Mouse (Mus musculus): ENCODE data around the gene Stat2. TPM values are rescaled to one million over a fixed set of nuclear protein-coding genes. Genes with fewer than 3 reads are reported as not detected.

The Stat2 gene
- 10 to 100 TPM in 1 of 2 experiments, 1 to 10 TPM in 1; 8.3 to 11.3 TPM for total RNA-seq (2021)
- long read RNA-seq, experiment 1, partial matches to known transcripts = 0 of 1 reads
- long read RNA-seq, experiment 1, other reads (novel, unspliced or antisense) = 1 of 1 reads
- long read RNA-seq, experiment 2 = 0 reads

DNA sequence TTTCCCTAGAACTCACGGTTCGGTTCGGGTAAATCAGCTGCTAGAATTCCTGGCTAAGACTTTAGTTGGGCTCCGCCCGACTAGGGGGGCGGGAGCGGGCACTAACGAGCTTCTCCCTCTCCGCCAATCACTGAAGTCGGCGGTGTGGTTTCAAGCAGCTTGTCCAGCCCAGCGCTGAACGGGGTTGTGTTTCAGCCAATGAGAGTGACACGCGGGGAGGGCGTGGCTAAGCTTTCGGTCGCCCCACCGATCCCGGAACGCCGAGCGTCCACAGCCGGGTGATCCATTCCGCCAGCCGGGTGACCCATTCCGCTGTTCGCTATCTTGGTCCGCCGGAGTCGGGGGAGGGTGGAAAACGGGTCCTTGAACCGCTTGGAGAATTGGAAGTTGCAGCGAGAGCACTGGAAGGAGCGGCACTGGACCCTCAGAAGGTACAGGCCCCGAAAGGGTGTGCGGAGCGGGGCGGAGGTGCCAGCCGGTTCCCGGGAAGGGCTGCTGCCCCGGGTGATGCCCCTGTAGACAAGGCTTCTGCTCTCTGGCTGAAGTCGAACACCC, at the start of gene Stat2:
TSS of gene Stat2 (plus strand) at position 273 of the 555 bp plus-strand sequence.
- peak; percentile 97 to 99 for DNase-seq

DNA sequence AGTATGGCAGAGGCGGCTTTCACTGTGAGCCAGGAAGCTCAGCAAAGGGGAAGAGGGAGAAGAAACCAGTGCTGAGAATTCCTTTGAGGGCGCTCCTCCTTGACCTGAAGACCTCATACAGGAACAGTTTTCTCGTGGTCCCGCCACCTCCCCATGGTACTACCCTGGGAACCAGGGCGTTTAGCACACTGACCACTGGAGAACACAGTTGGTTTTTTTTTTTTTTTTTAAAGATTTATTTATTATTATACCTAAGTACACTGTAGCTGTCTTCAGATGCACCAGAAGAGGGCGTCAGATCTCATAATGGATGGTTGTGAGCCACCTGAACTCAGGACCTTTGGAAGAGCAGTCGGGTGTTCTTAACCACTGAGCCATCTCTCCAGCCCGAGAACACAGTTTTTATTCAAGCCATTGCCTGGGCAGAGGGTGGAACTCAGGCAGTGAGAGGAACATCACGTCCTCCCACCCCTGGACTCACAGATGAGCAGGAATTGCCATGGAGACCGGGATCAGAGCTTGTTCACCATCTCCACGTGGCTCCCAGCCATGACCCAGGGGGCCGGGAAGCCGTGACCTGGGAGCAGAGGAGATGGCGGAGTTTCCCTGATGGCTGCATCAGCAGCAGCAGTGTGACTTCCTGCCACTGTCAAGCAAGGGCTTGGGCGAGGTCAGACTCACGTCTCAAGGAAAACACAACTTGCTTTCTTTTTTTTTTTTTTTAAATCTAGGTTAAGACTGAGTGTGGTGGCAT, 48.6 kb upstream of the Stat2 start:
- DNase-seq = peak in 1 of 2 experiments; percentile 22

DNA sequence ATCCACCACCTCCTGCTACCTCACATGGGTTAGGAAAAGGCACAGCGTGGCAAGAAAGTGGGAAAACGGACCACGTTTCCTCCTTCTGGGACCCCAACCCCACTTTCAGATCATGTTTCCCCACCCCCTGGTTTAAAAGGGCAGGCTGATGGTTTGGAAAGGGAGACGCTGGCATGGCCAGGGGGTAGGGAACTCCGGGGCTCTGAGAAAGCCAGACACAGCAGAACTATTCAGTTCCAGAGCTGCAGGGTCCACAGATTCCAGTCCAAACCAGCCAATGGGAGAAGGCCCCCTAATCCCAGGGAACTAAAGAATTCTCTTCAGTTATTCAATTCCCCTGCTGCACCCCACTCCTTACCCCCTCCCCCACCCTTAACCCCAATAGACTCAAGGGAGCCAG, 45.3 kb upstream of the Stat2 start:
- no peak for DNase-seq

DNA sequence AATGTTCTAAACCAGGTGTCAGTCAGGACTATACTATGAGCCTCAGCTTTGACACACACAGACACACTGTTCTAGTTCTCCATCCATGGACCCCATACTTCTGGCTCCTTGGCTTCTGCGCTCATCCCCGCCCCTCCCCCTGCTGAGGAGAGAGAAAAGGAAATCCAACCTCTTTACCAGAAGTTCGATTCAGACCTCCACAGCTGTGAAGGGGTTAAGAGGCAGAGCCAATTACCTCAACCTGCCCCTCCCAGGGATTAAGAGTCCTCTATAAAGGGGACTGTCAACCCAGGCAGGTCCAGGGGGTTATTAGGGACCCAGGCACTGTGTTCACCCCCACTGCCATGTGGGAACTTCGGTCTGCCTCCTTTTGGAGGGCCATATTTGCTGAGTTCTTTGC, 44.8 kb upstream of the Stat2 start, which contains the start of gene Mip:
TSS of gene Mip (plus strand) at position 301 of the 400 bp plus-strand sequence.
- DNase-seq = no peak

DNA sequence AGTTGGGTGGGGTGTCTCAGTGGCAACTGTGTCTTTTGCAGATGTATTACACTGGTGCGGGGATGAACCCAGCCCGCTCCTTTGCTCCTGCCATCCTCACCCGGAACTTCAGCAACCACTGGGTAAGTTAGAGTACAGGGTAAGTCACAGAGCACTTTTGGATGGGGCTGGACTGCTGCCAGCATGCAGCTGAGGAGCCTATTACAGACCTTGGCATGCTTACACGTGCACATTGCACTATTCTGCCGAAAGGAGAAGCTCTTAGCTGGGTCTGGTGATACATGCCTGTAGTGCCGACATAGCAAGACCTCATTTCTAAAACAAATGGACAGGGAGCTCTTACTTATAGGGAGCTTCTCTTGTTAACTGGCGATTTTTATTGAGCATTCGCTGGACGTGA, 42.8 kb upstream of the Stat2 start:
- no peak for DNase-seq

DNA sequence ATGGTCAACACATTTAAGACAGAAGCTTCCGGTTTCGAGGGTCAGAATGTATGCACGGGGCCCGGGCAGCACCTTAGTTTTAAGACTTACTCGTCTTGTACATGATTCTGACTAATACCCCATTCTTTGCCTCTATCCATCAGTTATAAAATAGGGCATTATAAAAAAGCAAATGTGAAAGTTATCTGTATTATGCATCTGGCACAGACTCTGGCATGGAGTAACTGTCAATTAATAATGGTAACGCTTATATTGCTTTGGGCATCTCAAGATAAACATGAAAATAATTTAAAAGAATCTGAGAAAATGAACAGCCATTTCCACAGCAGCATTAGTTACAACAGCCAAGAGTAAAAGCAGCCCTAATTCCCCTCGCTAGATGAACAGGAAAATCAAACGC, 42.4 kb upstream of the Stat2 start:
- DNase-seq = no peak

DNA sequence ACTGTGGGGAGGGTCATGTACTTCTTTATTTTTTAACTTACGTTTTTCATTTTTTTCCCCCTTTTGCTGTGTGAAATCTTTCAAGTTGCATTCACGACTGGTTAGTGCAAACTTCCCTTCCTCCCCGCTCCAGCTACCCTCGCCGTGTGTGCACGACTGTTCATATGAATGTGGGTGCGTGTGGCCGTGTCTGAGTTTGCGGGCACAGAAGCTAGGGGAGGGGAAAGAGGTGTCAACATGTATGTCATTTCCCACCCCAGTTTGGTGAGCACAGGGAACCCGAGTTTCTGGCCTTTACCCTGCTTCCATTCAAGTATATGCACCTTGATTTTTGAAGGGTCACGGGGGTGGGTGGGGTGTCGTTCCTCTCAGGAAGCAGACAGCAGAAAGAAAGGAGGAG, 39.8 kb upstream of the Stat2 start:
- no peak for DNase-seq

DNA sequence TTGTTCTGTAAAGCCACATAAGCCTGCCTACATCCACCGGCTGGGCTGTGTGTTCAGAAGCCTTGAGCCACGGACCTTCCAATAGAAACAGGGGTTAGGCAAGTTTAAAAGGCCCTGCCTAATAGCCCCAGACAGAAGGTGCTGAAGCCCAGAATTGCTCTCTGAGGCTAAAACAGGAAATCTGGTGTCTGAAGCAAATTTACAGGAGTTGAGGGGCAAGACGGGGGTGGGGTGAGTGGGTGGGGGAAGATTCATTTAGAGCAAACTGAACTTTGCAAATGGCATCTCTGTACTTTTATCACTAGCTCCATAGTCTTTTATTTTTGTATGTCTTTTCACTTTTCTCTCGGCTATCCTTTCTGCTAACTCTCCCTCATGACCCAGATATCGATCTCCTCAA, 39.2 kb upstream of the Stat2 start:
- DNase-seq = no peak

DNA sequence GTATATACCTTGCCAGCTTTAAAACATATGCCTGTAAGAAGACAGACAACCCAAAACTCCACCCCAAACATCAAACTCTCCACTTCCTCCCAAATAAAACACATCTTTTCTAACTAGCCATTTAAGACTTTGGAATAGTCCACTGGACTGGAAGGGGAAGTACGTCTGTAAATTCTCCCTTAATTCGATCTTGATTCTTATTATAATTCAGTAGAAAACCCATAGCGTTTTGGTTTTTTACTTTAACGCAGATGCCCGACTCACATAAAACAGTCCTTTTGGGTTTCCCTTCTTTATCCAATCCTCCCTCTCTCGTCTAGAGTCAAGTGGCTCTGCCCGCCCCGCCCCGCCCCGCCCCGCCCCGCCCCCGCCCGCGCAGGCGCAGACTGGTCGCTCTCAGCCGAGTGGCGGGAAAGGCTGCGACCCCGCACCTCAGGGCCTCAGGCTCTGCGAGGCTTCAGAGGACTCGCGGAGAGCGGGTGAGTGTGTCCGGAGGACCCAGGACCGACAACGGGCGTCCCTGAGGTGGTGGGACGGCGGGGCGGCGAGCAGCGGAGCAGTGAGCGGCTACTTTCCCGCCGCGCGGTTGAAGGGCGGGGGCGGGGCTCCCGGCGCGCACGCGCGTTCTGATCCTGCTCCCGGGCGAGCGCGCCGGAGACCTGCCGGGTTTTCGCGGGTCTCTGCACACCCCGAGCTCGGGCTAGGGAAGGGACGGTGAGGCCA, 38.5 kb upstream of the Stat2 start, which contains the start of gene Timeless:
TSS of gene Timeless (plus strand) at position 369 of the 723 bp plus-strand sequence.
- peak; percentile 90 to 95 for DNase-seq

DNA sequence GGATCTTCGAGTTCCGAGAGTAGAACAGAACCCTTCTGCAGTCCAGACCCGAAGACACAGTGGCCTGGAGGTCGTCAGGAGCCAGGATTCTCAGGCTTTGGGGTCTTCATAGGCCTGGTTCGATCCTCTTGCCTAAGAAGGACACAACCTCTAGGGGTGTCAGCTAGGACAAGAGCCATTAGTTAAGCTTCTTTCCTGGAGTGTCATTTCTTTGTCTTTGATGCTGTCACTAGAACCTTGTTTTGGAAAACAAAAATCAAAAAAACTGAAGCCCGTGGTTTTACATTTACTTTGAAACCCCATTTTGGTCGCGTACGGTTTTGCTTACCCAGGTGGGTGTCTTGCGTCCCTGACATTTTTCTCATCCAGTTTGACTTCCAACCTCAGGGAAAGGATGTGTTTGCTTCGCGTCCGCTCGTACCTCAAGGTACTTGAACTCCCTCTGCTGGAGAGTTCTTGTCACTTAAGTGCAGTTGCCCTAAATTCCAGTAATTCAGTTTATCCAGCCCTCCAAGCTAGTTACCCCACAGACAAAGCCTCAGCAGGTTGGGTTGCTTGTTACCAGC, 37.9 kb upstream of the Stat2 start:
- peak; percentile 79 to 82 for DNase-seq

DNA sequence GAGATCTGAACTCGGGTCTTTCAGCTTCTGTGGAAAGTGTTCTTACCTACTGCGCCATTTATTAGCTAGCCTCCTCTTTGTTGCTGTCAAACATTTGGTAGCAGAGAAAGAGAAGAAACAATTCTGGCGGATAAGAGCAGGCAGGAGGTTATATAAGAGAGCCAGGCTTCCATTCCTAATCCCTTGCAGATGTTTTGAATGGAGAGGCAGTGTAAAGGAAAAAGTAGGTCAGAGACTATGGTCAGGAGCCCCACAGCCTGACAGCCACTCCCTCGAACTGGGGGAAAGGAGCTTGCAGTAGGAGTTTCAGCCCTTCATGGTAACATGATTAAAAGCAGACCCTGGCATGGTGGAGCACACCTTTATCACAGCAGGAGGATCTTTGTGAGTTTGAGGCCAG, 34.0 kb upstream of the Stat2 start:
- DNase-seq = no peak

DNA sequence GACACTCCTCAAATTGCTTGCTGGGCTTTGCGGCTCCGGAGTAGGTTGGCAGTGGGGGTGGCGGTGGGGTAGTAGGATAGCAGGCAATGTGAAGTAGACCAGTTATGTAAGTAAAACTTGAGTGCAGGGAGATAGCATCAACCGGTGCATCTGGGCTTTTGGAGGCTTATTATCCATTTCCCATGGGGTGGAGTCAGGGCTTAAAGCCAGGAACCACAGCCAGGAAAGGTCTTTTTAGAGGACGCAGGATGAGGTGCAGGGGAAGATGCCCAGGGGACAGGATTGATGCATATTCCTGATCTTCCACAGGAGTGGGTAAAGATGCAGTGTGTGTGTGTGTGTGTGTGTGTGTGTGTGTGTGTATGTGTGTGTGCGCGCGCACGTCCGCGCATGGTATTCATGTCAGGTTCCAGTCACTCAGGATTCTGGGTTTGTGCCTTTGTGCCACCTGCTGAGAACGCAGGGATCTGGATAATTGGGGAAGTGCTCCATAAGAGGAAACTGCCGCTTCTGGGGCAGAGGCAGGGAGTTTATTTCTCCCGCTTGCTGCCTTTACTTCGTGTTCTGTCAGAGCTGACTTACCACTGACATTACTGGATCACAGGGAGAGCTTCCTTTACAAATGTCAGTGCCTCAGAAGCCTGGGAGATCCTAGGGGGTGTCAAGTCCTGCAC, 32.4 kb upstream of the Stat2 start:
- DNase-seq = peak; percentile 57 to 78

DNA sequence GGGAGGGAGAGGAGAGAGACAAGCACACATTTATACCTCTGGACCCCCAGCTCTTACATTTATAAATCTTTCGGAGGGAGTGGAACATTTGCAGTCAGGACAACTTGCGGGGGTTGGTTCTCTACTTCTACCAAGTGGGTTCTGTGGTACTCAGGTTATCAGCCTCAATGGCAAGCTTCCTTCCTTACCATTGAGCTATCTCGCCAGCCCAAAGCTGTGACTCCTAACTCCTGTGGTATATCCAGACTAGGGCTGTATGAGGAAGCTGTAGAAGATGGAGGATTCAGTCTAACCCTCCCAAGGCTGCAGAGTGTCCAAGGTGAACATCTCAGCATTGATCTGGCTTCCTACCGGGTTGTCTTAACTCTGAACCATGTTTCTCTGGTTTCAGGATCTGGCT, 31.2 kb upstream of the Stat2 start:
- no peak for DNase-seq

DNA sequence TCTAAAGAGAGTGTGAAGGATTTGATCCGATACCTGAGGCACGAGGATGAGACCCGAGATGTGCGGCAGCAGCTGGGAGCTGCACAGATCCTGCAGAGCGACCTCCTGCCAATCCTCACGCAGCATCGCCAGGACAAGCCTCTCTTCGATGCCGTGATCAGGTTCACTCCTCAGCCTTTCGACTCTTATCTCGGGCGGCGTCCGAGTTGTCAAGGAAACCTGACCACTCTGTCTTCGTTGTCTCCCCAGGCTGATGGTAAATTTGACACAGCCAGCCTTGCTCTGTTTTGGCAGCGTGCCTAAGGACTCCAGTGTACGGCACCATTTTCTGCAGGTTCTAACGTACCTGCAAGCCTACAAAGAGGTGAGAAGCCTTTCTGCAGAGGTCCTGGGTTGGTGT, 30.2 kb upstream of the Stat2 start:
- DNase-seq = no peak

DNA sequence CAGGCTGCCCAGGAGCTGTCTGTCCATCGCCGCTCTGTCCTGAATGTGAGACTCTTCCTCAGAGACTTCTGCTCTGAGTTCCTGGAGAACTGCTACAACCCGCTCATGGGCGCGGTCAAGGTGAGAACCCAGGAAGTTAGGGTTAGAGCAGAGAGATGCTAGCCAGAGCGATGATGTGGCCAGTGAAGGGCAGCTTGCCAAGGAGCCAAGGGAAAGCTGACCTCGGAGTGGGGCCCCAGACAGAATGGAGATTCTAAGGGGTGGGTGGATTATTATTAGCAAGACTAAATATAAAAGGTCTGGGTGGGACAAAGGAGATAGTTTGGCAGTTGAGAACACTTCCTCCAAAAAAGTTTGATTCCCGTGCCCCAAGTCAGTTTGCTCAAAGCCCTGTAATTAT, 27.1 kb upstream of the Stat2 start:
- DNase-seq = peak; percentile 30 to 56

DNA sequence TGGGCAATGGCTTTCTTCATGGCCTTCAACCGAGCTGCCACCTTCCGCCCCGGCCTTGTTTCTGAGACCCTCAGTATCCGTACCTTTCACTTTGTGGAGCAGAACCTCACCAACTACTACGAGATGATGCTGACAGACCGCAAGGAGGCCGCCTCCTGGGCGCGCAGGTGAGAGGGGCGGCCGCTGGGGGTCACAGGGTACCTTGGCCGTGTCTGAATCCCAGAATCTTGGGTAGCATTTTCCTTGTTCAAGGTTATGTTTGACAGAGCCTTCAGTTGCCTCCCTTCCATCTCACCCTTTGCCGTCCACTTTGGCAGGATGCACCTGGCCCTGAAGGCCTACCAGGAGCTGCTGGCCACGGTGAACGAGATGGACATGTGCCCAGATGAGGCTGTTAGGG, 26.2 kb upstream of the Stat2 start:
- peak in 1 of 2 experiments; percentile 22 for DNase-seq

DNA sequence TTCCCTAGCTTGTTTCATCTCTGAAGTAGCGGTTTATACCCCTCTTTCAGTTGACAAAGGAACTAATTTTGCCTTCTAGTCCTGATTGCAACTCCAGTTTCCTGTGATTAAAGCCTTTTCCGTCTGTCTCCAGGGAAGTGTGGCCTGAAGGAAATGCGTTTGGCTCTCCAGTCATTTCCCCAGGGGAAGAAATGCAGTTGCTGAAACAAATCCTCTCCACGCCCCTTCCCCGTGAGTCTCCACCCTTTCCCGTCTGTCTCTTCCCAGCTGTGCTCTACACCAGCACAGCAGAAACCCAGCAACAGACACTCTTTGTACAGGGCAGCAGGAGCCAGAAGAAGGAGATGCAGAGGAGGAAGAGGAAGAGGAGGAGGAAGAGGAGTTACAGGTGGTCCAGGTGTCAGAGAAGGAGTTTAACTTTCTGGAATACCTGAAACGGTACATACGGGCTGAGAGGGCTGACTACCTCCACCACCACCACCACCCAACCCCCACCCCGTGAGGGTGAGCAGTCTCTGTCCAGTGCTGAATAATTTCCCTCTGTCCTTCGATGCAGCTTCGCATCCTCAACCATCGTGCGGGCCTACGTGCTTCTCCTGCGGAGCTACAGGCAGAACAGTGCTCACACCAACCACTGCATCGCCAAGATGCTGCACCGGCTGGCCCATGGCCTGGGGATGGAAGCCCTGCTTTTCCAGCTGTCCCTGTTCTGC, 23.2 kb upstream of the Stat2 start:
- peak; percentile 79 to 92 for DNase-seq

DNA sequence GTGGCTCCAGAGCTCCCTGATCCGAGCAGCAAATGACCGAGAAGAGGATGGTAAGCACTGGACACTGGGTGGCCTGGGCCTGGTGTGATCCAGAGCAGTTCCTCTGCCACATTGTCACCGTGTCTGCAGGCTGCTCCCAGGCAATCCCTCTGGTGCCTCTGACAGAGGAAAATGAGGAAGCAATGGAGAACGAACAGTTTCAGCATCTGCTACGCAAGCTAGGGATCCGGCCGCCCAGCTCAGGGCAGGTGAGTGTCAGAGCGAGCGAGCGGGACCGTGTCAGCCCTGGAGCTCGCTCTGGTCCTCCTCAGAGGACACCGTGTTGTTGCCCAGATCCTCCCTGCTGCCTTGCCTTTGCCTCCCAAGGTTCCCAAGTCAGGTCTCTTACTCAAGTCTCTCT, 19.8 kb upstream of the Stat2 start:
- no peak for DNase-seq

DNA sequence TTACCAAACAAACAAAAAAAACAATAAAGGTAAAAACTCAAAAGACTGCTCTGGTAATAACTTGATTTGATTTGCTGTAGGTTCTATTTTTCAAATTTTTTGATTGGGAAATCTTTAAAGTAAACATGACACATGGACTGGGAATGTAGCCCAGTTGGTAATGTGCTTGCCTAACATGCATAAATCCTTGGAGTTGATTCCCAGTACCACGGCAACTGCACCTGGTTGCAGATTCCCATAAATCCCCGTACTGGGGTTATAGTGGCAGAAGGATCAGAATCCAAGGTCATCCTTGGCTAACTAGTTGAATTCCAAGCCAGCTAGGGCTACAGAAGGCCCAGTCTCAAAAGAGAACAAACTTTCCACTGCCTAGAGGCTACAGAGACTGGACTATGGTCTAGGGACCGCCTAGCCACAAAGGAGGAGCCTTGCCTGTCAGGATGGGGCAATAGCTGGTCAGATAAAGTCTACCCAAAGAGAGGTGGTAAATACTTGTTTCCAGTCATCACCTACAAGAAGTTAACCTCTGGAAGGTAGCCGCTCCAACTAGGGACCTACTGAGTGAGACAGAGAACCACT, 16.6 kb upstream of the Stat2 start, which contains the start of gene Apon:
TSS of gene Apon (plus strand) at position 420 of the 579 bp plus-strand sequence.
- no peak for DNase-seq

DNA sequence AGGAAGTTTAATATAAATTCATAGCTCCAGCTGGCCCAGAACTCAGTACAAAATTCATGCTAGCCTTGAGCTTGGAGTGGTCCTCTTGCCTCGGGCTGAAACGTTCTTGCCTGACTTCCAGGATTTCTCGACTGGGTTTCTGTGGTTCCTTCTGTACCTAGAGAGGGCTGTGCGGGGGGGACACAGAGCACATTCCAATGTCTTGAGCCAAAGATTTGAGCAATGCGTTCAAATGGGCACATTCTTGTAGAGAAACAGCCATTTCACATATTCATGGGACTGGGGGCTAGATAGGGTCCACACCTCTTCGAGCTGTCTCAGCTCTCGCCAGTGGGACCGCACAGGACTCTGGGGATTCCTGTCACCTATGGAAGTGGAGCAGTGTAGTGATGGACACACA, 14.4 kb upstream of the Stat2 start:
- DNase-seq = no peak

DNA sequence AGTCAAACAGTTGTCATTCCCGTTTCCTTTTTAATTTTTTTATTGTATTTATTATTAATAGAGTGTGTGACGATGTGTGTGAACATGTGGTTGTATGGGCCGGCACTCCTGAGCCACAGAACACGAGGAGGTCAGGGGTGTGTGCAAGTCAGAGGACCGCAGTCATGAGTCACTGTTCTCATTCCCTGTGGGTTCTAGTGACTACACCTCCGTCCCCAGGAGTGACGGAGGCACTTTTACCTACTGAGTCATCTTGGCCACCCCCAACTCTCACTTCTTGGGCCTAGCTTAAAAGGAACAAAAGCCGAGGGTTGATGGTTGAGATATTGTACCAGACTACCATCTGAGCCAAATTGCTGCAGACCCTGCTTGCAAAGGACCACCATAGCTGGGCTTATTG, 14.0 kb upstream of the Stat2 start:
- no peak for DNase-seq

Data from heart, adult 18-20 months (tissue).